Mouse (Mus musculus) spleen, adult 12 weeks (tissue): ENCODE results near the gene Zfp524.

Source experiments
- DNase-seq: peaks from one replicate; pipeline ENCODE4 v3.0.0; 2022; ENCODE audit warnings: low spot score

Gene Zfp524

GRCm38 (mm10) chr7:5051193-5052192 is 37.3 kb downstream of the Zfp524 start, which contains the start of gene Zfp580:
Gene Zfp580 (plus strand): TSS chr7:5051538.
- no peak for DNase-seq

DNA sequence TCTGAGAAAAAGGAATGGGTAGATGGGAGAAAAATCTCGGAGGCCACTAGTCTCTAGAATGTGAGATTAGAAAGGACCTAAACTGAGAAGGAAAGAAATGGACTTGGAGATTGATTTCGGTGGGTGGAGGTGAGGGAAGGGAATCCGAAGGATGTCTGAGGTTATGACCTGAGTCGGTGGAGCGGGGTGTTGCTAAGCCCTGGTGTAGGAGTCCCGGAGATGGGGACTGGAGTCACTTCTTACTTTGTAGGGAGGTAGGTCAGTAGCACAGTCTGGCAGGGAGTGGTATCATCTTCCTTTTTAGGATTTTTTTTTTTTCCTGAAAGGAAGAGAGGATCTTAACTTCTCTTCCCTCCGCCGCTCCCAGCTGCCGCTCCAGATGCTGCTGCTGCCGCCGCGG is 38.2 kb downstream of the Zfp524 start:
- no peak for DNase-seq

- no peak for DNase-seq
Measured at GRCm38 (mm10) chr7:5052931-5053343, 38.7 kb downstream of the Zfp524 start.

DNA sequence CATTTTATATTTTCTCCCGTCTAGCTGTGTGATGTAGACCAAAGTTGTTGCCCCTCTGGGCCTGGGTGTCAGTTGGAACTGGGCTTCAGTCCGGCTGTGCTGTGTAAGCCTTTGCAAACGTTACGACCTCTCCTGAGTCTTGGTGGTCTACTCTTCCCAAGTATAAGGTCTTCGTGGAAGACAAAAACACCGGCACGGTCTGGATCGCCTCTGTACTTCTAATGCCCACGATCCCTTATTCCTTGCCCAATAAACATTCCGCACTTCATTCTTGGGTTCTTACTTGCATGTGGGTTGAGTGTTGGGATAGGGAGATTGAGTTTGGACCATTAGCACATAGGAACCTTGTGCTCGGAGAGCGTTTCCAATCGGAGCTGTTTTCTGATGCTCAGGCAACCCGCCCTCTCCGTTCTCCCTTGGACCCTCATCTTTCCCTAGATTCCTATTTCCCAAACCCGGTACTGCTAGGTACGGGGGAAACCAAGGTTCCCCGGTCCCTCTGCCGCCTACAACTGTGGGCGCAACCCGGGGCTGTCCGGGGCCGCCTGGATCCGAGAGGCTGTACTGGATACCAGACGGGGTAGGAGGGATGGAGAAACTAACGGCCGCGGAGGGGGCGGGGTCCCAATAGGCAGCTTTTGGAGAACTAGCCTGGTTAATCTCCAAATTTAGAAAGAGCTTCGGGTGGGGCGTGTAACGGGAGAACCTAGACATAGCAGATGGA is 39.4 kb downstream of the Zfp524 start:
- no peak for DNase-seq

DNA sequence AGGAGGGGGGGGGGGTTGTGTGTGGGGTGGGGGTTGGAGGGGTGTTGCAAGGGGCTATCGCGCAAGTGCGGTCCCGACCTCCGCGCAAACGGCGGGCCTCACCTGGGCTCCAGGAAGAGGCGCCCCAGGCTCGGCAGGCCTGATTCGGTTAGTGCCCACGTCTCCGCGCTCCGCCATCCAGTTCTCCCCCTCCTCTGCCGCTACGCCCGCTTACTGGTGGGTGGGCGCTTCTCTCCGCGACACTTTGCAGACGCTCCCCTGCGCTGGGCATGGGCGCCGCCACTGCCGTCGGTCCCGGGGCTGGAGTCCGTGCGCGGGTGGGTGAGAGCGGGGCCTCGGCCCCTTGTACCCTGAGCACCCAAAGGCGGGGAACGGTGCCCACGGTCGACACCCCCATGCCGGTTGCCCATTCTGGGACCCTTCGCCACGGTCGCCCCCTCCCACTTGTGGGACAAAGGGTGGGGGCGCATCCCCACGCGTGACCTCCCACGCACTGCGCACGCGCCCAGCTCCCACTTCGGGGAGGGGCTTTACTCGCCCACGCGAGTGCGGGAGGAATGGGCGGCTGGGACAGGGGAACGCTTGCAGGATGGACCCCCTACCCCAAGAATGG is 42.5 kb downstream of the Zfp524 start:
- DNase-seq, result no peak

DNA sequence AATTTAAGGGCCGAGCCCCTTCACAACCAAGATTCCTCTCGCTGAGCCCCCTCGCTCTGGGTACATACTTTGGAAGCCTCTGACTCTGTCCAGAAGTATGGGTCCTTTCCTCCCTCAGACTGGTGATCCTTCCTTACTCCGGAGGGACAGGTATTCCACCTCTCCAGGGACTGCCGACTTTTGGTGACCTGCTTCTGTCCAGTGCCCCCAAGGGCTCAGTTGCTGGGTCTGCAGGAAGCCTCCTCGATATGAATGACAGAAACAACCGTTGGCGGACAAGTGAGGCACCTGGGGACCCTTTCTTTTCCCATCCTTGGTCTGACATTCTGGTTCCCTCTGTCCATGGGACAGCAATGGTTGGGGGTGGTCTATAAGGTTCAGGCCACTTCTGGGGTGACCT is 43.2 kb downstream of the Zfp524 start:
- DNase-seq, result no peak

- no peak for DNase-seq
Measured at GRCm38 (mm10) chr7:5057804-5058203, 43.6 kb downstream of the Zfp524 start.

DNA sequence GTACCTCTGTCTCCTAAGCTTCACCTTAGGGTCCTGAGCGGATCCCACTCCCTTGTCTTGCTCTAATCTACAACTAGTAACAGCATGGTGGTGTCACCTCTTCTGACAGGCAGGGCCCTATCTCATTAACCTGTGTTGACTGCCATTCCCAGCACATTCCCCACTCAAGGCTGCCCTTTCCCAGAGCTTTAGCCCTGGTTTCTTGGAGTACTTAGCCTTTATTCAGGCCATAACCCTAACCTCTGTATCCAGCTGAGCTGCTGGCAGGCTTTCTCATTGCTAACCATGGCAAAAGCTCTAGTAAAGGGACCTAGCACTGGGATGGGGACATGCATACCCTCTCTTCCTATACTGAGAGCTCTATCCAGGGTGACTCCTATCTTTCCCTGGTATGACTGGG is 44.4 kb downstream of the Zfp524 start:
- no peak for DNase-seq

- no peak for DNase-seq
Measured at GRCm38 (mm10) chr7:5059421-5059820, 45.2 kb downstream of the Zfp524 start.

DNA sequence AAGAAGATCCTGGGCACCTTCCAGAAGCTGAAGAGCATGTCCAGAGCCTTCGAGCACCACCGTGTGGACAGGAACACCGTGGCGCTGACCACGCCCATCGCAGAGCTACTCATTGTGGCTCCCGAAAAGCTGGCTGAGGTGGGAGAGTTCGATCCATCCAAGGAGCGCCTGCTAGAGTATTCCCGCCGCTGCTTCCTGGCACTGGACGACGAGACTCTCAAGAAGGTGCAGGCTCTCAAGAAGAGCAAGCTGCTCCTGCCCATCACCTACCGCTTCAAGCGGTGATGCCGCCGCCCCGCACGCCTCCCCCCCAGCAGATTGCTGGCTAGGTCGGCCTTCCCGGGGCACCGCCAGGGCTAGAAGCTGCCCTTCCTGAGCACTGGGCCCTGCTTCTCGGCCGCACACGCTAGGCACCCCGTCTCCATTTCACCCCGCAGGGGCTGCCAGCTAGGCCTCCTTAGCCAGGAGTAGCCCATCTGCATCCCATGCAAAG is 46.1 kb downstream of the Zfp524 start:
- DNase-seq, result peak; percentile 69

DNA sequence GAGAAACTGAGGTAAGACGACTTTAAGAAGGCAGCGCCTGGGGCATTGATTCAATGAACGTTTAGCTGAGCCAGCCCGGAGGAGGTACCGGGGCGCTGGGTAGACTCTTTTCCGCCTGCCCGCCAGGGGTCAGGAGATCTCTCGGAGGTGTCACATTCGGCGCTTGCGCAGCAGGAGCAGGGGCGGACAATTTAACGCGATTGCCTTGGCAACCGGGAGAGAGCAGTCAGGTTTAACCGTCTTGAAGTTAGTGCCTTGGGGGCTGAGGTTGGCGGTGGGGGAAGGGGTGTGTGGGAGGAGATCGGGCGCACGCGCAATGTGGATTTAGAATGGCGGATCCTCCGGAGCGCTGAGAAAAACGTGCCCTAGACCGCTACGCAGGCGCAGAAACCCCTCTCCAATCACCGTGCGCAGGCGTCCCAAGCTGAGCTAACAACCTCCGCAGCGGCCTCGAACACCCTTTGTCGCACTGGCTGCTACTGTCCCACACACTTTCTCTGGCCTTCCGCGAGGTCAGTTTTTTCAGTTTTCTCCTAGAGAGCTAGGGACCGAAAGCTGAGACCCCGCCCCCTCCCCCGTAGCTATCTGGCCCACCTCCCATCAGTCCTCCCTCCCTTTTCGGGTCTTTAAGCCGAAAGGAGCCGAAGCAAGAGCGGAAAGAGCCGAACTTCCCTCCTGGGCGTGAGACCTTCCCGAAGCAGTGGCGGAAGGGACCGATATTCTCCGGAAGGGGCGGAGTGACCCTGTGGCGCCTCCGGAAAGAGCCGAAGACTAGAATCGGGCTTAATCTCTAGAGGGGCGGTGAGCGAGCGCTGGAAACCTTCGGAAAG is 46.9 kb downstream of the Zfp524 start:
- DNase-seq, result peak; percentile 94

- DNase-seq, result peak; percentile 87
Measured at GRCm38 (mm10) chr7:5061774-5062359, 47.7 kb downstream of the Zfp524 start, which contains the start of gene U2af2. Gene U2af2 (plus strand): TSS chr7:5062143.

GRCm38 (mm10) chr7:5062360-5063001 is 48.3 kb downstream of the Zfp524 start:
- no peak for DNase-seq

GRCm38 (mm10) chr7:5064886-5065285 is 50.7 kb downstream of the Zfp524 start:
- no peak for DNase-seq
